Comparison of ENCODE assay signal across 26 mouse cellular contexts in genomic region chr15:88736166-88736565, GRCm38 (mm10).
"Had no signal": no experiment of that assay in that cellular context is flagged by ENCODE, and none has a peak within 500 bp of the region (broad histone marks: within the 10 kb centered on the region; RNA-seq: fewer than 3 reads in every experiment).

No protein-coding gene starts in this region.

- H3K9ac ChIP-seq: kidney, embryonic 15.5 days; limb, embryonic 12.5 days; limb, embryonic 15.5 days; liver, embryonic 14.5 days; liver, postnatal 0 days; lung, embryonic 14.5 days; midbrain, embryonic 13.5 days; stomach, embryonic 15.5 days had no signal

- H3K4me3 ChIP-seq: kidney, embryonic 15.5 days; left cerebral cortex, adult 2 months; limb, embryonic 12.5 days; limb, embryonic 15.5 days; midbrain, embryonic 10.5 days; midbrain, embryonic 13.5 days; myocyte; stomach, embryonic 15.5 days had no signal

- DNase-seq: kidney, adult 11 months; kidney, adult 8-10 months; kidney, postnatal 10 days; kidney, postnatal 36 days; layer of hippocampus, postnatal 36 days; left cerebral cortex, postnatal 4 days; liver, postnatal 0 days; lung, embryonic 14.5 days; lung, postnatal 10 days; lung, postnatal 36 days; retina, postnatal 1 day; right cerebral cortex, postnatal 25 days; spleen, adult 18-20 months; thymus, postnatal 36 days had no signal

- H3K27ac ChIP-seq: kidney, embryonic 15.5 days; left cerebral cortex, adult 2 months; limb, embryonic 12.5 days; limb, embryonic 15.5 days; liver, embryonic 14.5 days; midbrain, embryonic 10.5 days; midbrain, embryonic 13.5 days; stomach, embryonic 15.5 days had no signal

- ATAC-seq: liver, postnatal 0 days; midbrain, embryonic 13.5 days; midbrain, embryonic 16.5 days had no signal

- H3K27me3 ChIP-seq: kidney, embryonic 15.5 days; limb, embryonic 12.5 days; limb, embryonic 15.5 days; megakaryocyte, embryonic 14.5 days; stomach, embryonic 15.5 days had no signal

- H3K36me3 ChIP-seq: kidney, embryonic 15.5 days; limb, embryonic 12.5 days; limb, embryonic 15.5 days; midbrain, embryonic 13.5 days; stomach, embryonic 15.5 days had no signal

- H3K4me2 ChIP-seq: kidney, embryonic 15.5 days; limb, embryonic 12.5 days; limb, embryonic 15.5 days; liver, embryonic 11.5 days; lung, embryonic 14.5 days; midbrain, embryonic 13.5 days; stomach, embryonic 15.5 days had no signal

- H3K9me3 ChIP-seq: kidney, embryonic 15.5 days; limb, embryonic 12.5 days; limb, embryonic 15.5 days; megakaryocyte, embryonic 14.5 days; midbrain, embryonic 10.5 days; midbrain, embryonic 13.5 days; stomach, embryonic 15.5 days had no signal
